Comparison of ENCODE assay signal across 10 mouse cellular contexts in the genomic region with DNA sequence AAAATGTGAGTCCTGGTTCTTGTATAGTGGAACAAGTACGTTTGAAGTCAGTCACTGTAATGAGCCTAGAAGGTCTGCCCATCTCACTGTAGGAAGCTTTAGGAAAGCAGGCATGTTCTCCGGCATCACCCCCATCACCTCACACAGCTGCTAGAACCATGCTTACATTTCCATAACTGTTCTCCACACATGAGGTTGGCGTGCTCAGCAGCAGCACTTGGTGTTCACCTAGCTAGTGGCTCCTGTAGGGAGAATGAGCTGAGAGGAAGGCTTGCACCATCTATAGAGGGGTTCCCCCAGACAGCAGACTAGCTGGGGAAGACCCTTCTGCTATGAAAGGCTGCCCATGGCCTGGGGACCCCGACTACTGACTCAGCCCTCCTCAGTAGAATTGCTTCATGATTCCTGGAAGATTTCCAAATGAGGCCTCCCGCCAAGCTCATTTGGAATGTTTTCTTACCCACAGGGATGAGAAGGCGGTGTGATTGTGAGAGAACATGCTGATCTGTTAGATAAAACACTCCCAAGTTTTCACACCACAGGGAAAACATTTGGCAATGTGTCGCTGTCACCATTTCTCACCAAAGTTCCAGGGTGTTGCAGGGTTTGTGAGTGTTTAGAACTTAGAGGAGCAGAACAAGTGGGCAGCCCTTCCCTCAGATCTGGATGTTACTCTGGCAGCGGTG. TPM values are rescaled to one million over a fixed set of nuclear protein-coding genes. Genes with fewer than 3 reads are reported as not detected.
DNase-seq lines count a peak whose midpoint lies in the region; ATAC-seq lines count a peak whose summit lies in the region.
"Had no signal": no experiment of that assay in that cellular context is flagged by ENCODE, and none has a peak within 500 bp of the region (broad histone marks: within the 10 kb centered on the region; RNA-seq: fewer than 3 reads in every experiment).

No protein-coding gene starts in this region.

- no peak overlapping the region for H3K4me3 ChIP-seq in kidney, embryonic 15.5 days (replicated peaks)
- H3K4me3 ChIP-seq: embryonic facial prominence, embryonic 13.5 days had no signal

- no peaks in the 10 kb centered on the region for H3K9me3 ChIP-seq in kidney, embryonic 15.5 days (replicated peaks)
- H3K9me3 ChIP-seq: embryonic facial prominence, embryonic 13.5 days had no signal

- H3K36me3 ChIP-seq in kidney, embryonic 15.5 days: peaks cover 96% of the 10 kb centered on the region

- no peaks in the 10 kb centered on the region for H3K4me1 ChIP-seq in kidney, embryonic 15.5 days
- H3K4me1 ChIP-seq: embryonic facial prominence, embryonic 13.5 days had no signal

- no peaks in the 10 kb centered on the region for H3K27me3 ChIP-seq in kidney, embryonic 15.5 days
- H3K27me3 ChIP-seq: embryonic facial prominence, embryonic 13.5 days had no signal

- peak; percentile 32 for DNase-seq in kidney, adult 18-20 months
- DNase-seq in frontal cortex, adult 2 months (ENCODE audit: extremely low spot score in 1 of 2, low spot score in 1 of 2): peak; percentile 85 to 89
- peak; percentile 6 to 14 for DNase-seq in kidney, postnatal 4 days
- peak; percentile 21 for DNase-seq in lung, postnatal 36 days
- no peak for DNase-seq in T-cell, adult 2 months (ENCODE audit: low spot score)
- DNase-seq in B cell, adult 2 months: no peak

- no peak for ATAC-seq in kidney, embryonic 15.5 days (replicated peaks; ENCODE audit: low FRiP score)
- no peak for ATAC-seq in megakaryocyte-erythroid progenitor cell, adult 5-6 weeks (replicated peaks; ENCODE audit: low FRiP score, low TSS enrichment, poor library complexity, severe bottlenecking)

- H3K9ac ChIP-seq in kidney, embryonic 15.5 days: no peak overlapping the region
- H3K9ac ChIP-seq: embryonic facial prominence, embryonic 13.5 days; liver, embryonic 14.5 days had no signal

- H3K4me2 ChIP-seq in kidney, embryonic 15.5 days: no peak overlapping the region
- H3K4me2 ChIP-seq: embryonic facial prominence, embryonic 13.5 days had no signal

- WGBS in kidney, embryonic 15.5 days: 54% methylated on average over 8 of the region's 8 CpGs

- H3K27ac ChIP-seq in kidney, embryonic 15.5 days: no peak overlapping the region
- H3K27ac ChIP-seq: embryonic facial prominence, embryonic 13.5 days; liver, embryonic 14.5 days had no signal

RNA-seq across cellular contexts. Expression of a gene that starts 27.2 kb away (rescaled TPM):
- polyA plus RNA-seq in kidney, embryonic 15.5 days (2015; fragmentation: Nextera tagmentation; extraction: Ambion mirVana): 28.1 and 28.7 TPM in 2 replicates
- polyA plus RNA-seq in frontal cortex, adult 2 months (2012; rRNA removed): 31.3 and 31.4 TPM in 2 replicates
- 8.0 and 11.9 TPM in 2 replicates for total RNA-seq in megakaryocyte-erythroid progenitor cell, adult 5-6 weeks (2014; fragmentation: Nextera tagmentation)
- total RNA-seq in megakaryocyte-erythroid progenitor cell, adult 5-6 weeks (2017): 9.8 and 11.0 TPM in 2 replicates

RNA-seq across cellular contexts. Expression of a gene that starts 46.6 kb away (rescaled TPM):
- polyA plus RNA-seq in kidney, embryonic 15.5 days (2015; fragmentation: Nextera tagmentation; extraction: Ambion mirVana): 30.9 and 32.0 TPM in 2 replicates
- 13.9 and 14.7 TPM in 2 replicates for polyA plus RNA-seq in frontal cortex, adult 2 months (2012; rRNA removed)
- not detected in 2 replicates for total RNA-seq in megakaryocyte-erythroid progenitor cell, adult 5-6 weeks (2014; fragmentation: Nextera tagmentation)
- total RNA-seq in megakaryocyte-erythroid progenitor cell, adult 5-6 weeks (2017): 0.28 and 1.0 TPM in 2 replicates

Comparison
In these comparisons a context has a peak if more than half of its experiments do, and no peak if none do; other contexts are left out.
1. DNase-seq: peak in kidney, adult 18-20 months (single experiment), frontal cortex, adult 2 months (2 of 2), kidney, postnatal 4 days (2 of 2) and lung, postnatal 36 days (single experiment); none in T-cell, adult 2 months (single experiment) and B cell, adult 2 months (0 of 2).